Mouse (Mus musculus) B cell, adult 67 days (primary cell): ENCODE data around the gene Vmn2r23. TPM values are rescaled to one million over a fixed set of nuclear protein-coding genes. Genes with fewer than 3 reads are reported as not detected.

Experiments
- total RNA-seq, 2 experiments: library from RNA; stranded (reverse); gene quantifications; 4 replicates each; pipeline ENCODE4 v1.2.4; 2023

The Vmn2r23 gene
- not detected for total RNA-seq

DNA sequence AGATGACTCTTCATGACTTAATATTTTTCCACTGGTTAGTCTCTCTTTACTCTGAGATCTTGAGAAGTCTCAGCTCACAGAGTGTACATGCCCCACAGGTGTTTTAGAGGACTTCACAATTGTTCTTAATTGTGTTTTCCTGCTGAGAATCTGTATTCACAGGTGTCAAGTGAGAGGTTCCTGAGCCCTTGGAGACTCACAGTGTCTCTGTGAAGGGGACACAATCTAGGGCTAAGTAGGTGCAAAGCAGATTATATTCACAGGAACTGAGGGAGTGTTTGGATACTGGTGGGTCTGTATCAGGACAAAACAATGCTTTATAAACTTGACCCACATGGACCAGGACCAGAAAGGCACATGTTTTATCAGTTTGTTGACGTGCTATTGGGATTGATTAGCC is at the start of gene Vmn2r23:
TSS of gene Vmn2r23 (plus strand) at position 301 of the 400 bp plus-strand sequence.

DNA sequence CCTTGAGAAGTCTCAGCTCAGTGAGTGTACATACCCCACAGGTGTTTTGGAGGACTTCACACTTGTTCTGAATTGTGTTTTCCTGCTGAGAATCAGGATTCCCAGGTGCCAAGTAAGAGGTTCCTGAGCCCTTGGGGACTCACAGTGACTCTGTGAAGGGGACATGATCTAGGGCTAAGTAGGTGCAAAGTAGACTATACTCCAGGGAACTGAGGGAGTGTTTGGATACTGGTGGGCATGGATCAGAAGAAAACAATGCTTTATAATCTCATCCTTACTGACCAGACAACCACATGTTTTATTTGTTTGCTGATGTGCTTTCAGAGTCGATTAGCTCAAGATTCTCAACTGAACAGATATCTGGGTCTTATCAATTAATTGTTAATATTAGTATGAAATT is 76.1 kb downstream of the Vmn2r23 start, which contains the start of gene Vmn2r24:
TSS of gene Vmn2r24 (plus strand) at position 301 of the 400 bp plus-strand sequence.

Other genes starting within 250 kb of the Vmn2r23 start
- not detected for gene Vmn2r21, start 169.3 kb upstream of the Vmn2r23 start, total RNA-seq
- not detected for gene Vmn2r22, start 51.9 kb upstream of the Vmn2r23 start, total RNA-seq
- gene Vmn2r24, start 76.2 kb downstream of the Vmn2r23 start, total RNA-seq: not detected
- gene Vmn2r25, start 150.8 kb downstream of the Vmn2r23 start, total RNA-seq: not detected